Mouse (Mus musculus): ENCODE results near the gene Agrp.

Gene Agrp

DNA sequence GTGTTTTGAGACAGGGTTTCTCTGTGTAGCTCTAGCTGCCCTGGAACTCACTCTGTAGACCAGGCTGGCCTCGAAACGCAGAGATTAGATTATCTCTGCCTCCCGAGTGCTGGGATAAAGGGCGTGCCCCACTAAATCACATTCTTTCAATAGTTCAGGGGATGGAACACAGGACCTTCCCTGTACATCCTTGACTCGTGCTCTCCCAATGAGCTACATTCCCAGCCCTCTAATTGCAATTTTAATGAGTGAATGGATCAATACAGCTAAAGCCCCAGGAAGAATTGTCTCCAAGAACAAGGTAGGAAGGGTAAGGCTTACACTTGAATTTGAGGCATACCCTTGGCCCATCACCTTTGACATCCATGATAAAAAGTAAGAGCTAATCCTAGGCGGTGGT, 38.4 kb downstream of the Agrp start:
- DNase-seq (ENCODE audit: low spot score in 2 of 2), result no peak

GRCm38 (mm10) chr8:105596362-105597034, 40.7 kb downstream of the Agrp start:
- DNase-seq (ENCODE audit: low spot score in 2 of 2), result peak; percentile 71 to 78

DNA sequence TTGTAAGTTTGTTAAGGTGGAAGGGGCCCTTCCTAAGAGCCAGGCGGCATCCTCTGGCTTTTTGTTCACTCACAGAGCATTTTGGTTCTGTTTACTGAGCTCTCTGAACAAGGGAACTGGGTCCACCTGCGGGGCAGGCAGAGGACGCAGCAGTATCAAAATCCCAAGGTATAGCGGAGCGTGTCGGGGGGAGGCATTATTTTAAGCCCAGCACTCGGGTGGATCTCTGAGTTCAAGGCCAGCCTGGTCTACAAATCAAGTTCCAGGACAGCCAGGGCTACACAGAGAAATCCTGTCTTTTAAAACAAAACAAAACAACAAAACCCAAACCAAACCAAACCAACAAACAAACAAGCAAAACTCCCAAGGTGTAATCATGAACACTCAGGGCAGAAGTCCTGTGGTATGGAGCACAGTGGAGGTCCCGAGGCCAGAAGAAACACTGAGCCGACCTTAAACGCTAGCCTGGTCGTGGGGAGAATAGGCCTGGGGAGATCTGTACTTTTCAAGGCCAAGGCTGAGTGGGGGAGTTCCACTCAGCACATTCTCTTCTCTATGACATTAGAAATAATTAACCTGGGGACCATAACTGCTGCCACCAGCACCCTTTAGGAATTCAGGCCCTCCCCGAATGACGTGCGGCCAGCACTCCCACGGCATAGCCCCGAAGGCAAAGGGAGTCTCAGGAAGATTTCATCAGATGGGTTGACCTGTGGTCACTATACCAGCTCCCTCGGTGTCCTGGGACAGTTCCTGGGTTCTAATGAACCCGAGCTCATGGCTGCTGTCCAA, 42.5 kb downstream of the Agrp start:
- no peak for DNase-seq (ENCODE audit: low spot score in 2 of 2)

DNA sequence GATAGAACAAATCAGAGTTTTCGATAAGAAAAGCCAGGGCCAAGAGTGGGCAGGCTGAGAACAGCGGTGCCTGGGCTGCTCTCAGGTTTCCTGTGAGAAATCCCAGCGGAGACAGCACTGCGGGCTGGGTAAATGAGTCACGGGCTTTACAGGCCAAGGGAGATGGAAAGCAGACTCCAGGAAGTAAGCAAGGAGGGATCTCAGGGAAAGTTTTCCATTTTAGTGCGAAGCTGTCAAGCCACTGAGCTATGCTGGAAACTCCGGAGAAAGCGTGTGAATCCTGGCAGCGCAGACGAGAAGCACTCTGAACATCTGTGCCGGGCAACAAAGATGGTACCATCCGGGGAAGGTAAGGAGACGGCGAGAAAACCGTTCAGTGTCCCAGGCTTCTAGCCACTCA, 43.3 kb downstream of the Agrp start:
- no peak for DNase-seq (ENCODE audit: low spot score in 2 of 2)

GRCm38 (mm10) chr8:105592431-105592830, 44.8 kb downstream of the Agrp start:
- DNase-seq (ENCODE audit: low spot score in 2 of 2), result no peak

DNA sequence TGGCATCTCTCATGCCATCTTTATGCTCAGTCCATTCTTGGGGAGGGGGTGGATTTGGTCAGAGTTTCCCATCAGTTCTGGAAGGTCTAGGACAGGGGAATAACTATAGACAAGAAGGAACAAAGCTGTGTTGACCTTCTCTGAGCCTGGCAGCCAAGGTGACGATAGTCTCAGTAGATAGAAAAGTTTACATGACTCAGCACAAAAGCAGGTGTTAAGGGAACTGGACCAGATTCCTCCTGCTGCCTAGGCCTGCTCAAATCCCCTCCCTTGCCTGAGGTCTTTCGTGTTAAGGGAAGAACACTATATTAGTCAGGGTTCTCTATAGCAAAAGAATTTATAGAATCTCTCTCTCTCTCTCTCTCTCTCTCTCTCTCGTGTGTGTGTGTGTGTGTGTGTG, 57.5 kb downstream of the Agrp start:
- DNase-seq (ENCODE audit: low spot score in 2 of 2), result no peak

DNA sequence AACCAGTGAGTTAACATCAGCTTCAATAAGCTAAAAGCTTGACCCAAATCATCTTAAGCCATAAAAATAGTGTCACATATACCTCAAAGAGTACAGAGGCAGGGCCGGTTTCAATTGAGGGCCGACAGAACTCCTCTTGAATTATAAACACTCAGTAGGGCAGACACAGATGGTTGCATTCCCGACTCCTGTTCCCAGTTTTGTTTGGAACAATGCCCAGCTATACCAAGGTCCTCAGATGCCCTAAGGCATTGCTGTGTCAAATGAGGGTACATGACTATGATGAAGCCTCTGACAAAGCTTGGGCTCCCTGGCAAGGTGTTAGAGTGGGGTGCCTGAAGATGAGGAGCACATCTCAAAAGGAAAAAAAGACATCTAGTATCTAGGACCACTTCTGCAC, 61.7 kb downstream of the Agrp start:
- no peak for DNase-seq (ENCODE audit: low spot score in 2 of 2)

DNA sequence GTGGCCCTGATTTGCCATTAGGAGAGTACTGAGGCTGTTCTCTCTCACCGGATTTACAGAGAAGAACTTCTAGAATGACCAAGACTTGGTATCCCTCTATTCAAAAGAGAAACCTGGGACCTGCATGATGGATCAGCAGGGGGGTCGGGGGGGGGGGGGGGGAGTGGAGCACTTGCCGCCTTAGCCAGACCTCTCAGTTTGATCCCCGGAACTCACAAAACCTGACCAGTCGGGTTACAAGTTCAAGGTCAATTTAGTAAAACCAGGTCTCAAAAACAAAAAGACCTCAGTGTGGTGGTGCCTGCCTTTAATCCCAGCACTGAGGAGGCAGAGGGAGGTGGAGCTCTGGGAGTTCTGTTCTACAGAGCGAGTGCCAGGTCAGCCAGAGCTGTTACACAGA, 62.5 kb downstream of the Agrp start:
- DNase-seq (ENCODE audit: low spot score in 2 of 2), result no peak

DNA sequence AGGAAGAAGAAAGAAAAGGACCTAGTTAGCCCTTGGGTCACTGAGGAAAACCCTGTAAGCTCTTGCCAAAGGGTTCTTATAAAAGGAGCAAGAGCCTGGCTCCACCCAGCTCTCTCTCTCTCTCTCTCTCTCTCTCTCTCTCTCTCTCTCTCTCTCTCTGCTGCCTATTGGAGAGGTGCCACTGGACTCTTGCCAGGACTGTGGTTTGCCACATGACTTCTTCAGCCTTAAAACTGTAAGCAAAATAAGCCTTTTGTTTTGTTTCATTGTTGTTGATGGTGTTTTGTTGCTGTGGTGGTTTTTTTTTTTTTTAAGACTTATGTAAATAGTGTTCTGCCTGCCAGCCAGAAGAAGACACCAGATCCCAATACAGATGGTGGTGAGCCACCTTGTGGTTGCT, 63.8 kb downstream of the Agrp start:
- DNase-seq (ENCODE audit: low spot score in 2 of 2), result peak in 1 of 2 experiments; percentile 27

DNA sequence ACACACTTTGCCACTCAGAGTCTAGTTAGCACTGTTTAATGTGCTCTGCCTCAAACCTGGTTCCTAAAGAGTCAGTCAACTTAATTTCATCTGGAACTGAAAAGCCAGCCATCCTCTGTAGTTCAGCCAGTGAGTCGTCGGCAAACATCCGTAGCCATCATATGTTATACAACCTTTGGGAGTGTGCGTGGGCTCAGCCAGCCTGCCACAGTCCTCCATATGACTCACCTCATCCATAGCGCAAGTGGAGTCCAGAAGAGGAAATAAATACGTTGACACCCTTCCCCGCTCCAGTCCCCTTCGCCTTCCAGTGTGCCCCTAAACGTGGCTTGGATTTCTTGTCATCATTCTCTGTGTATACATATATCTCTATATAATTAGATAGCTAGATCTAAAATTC, 65.4 kb downstream of the Agrp start:
- no peak for DNase-seq (ENCODE audit: low spot score in 2 of 2)

- DNase-seq (ENCODE audit: low spot score in 2 of 2), result peak; percentile 57 to 58
Observed at GRCm38 (mm10) chr8:105566703-105567595, 70.2 kb downstream of the Agrp start.

- peak; percentile 95 to 100 for DNase-seq (ENCODE audit: low spot score in 2 of 2)
Observed at GRCm38 (mm10) chr8:105565952-105566702, 71.1 kb downstream of the Agrp start, which contains the start of gene Atp6v0d1. Gene Atp6v0d1, minus strand, starts transcription at chr8:105566047.

GRCm38 (mm10) chr8:105565401-105565881, 71.8 kb downstream of the Agrp start:
- DNase-seq (ENCODE audit: low spot score in 2 of 2), result peak in 1 of 2 experiments; percentile 69

DNA sequence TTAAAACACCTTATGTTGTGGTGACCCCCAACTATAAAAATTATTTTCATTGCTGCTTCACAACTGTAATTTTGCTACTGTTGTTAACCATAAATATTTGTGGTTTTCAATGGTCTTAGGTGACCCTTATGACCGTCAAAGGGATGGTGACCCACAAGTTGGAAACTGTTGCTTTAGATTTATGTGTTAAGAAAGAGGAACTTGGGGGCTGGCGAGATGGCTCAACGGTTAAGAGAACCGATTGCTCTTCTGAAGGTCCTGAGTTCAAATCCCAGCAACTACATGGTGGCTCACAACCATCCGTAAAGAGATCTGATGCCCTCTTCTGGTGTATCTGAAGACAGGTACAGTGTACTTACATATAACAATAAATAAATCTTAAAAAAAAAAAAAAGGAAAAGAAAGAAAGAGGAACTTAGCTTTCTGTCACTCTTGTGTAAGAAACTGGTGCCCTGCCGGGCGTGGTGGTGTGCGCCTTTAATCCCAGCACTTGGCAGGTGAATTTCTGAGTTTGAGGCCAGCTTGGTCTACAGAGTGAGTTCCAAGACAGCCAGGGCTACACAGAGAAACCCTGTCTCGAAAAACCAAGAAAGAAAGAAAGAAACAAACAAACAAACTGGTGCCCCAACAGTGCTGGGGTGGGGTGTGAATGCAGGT, 72.5 kb downstream of the Agrp start:
- DNase-seq (ENCODE audit: low spot score in 2 of 2), result peak in 1 of 2 experiments; percentile 31

GRCm38 (mm10) chr8:105563871-105564270, 73.3 kb downstream of the Agrp start:
- DNase-seq (ENCODE audit: low spot score in 2 of 2), result peak in 1 of 2 experiments; percentile 26

- no peak for DNase-seq (ENCODE audit: low spot score in 2 of 2)
Observed at GRCm38 (mm10) chr8:105562863-105563262, 74.3 kb downstream of the Agrp start.

GRCm38 (mm10) chr8:105555230-105555629, 82.0 kb downstream of the Agrp start:
- no peak for DNase-seq (ENCODE audit: low spot score in 2 of 2)

DNA sequence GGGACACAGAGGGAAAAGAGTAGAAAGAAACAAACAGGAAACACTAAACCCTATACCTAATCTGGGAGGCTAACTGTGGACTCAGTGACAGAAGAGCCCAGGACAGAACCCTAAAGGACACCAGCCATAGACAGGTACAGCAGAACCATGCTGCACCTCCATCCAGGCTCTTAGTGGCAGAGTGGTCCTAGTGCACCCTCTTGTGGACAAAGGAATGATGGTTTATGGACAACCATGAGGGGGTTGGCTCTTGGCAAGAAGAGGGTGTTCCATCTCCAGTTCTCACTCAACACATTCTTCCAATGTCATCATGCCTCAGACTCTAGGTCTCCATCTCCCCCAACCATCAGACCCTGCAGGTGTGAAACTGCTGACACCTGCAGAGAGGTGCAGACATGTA, 83.1 kb downstream of the Agrp start:
- peak; percentile 36 to 65 for DNase-seq (ENCODE audit: low spot score in 2 of 2)

- no peak for DNase-seq (ENCODE audit: low spot score in 2 of 2)
Observed at GRCm38 (mm10) chr8:105552824-105553223, 84.4 kb downstream of the Agrp start.

GRCm38 (mm10) chr8:105552032-105552431, 85.2 kb downstream of the Agrp start:
- no peak for DNase-seq (ENCODE audit: low spot score in 2 of 2)

GRCm38 (mm10) chr8:105550083-105550482, 87.1 kb downstream of the Agrp start:
- DNase-seq (ENCODE audit: low spot score in 2 of 2), result no peak
